Mouse (Mus musculus): Measurements from ENCODE around the gene Rrp1.
"Not testable (repeated sequence)": the region's sequence is repeated elsewhere in the genome, so short reads cannot be mapped to it uniquely, and the experiment has no call there.

DNA sequence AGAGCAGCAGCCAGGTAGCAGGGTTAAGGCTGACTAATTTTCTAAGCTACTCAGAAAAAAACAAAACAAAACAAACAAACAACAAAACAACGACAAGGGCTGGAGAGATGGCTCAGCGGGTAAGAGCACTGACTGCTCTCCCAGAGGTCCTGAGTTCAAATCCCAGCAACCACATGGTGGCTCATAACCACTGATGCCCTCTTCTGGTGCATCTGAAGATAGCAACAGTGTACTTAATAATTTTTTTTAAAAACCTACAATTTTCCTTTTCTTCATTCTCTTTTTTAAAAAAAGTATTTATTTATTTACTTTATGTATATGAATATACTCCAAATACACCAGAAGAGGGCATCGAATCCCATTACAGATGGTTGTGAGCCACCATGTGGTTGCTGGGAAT is 53.8 kb downstream of the Rrp1 start:
- TF ChIP-seq POLR2A (IDR thresholded peaks at IDR 0.05; ENCODE audit: low read depth, low read length); CTCF (IDR thresholded peaks at IDR 0.05; ENCODE audit: borderline replicate concordance, insufficient read depth, low read length): not testable (repeated sequence)

Measured in embryonic fibroblast, embryonic 13.5 days (primary cell).